Mouse (Mus musculus) liver, embryonic 15.5 days (tissue): ENCODE measurements around the gene Gnl3l. TPM values are rescaled to one million over a fixed set of nuclear protein-coding genes. Genes with fewer than 3 reads are reported as not detected.

Experiments
- ATAC-seq: fragments of 200-750 bp; cut with Nextera tagmentation; 2 replicates; pipeline ENCODE4 v1.8.0; 2017; ENCODE audit warnings: moderate number of reproducible peaks, mild to moderate bottlenecking, moderate library complexity; ENCODE audit not compliant: insufficient read depth
- H3K27ac ChIP-seq: fragments of 300-500 bp; sonication (generic); replicated peaks from 2 replicates; pipeline ENCODE4 v1.5.1; 2015; ENCODE audit warnings: mild to moderate bottlenecking, inconsistent platforms
- H3K27me3 ChIP-seq: fragments of 300-500 bp; sonication (generic); 2 replicates; pipeline ENCODE4 v1.6.1; 2015; ENCODE audit warnings: mild to moderate bottlenecking, inconsistent platforms
- H3K36me3 ChIP-seq: fragments of 300-500 bp; sonication (generic); replicated peaks from 2 replicates; pipeline ENCODE4 v1.6.1; 2015; ENCODE audit warnings: moderate library complexity, mild to moderate bottlenecking, inconsistent platforms
- H3K4me1 ChIP-seq: fragments of 300-500 bp; sonication (generic); replicated peaks from 2 replicates; pipeline ENCODE4 v1.6.1; 2015; ENCODE audit warnings: inconsistent platforms
- H3K4me2 ChIP-seq: fragments of 300-500 bp; sonication (generic); 2 replicates; pipeline ENCODE4 v1.6.1; 2015; ENCODE audit warnings: moderate library complexity, mild to moderate bottlenecking, inconsistent platforms
- H3K4me3 ChIP-seq: fragments of 300-500 bp; sonication (generic); replicated peaks from 2 replicates; pipeline ENCODE4 v1.5.1; 2015; ENCODE audit warnings: mild to moderate bottlenecking, inconsistent platforms
- H3K9ac ChIP-seq: fragments of 300-500 bp; sonication (generic); 2 replicates; pipeline ENCODE4 v1.6.1; 2015; ENCODE audit warnings: moderate library complexity, mild to moderate bottlenecking, inconsistent platforms
- H3K9me3 ChIP-seq: fragments of 300-500 bp; sonication (generic); replicated peaks from 2 replicates; pipeline ENCODE4 v1.6.1; 2016; ENCODE audit warnings: inconsistent platforms
- WGBS: fragments of 180-500 bp; shearing (Covaris S2); methylation state at CpG from one replicate; pipeline ENCODE4 v1.1.7; 2015; ENCODE audit warnings: mixed read lengths; ENCODE audit not compliant: insufficient replicate concordance; 5-methylcytosine and 5-hydroxymethylcytosine counted together
- polyA plus RNA-seq: library from polyadenylated mRNA; unstranded; fragments of >200 nt; fragmentation: Nextera tagmentation; extraction: Ambion mirVana; gene quantifications from 2 replicates; pipeline ENCODE4 v1.2.1, GENCODE M21; 2015

The Gnl3l gene
- 9.7 and 9.8 TPM in 2 replicates for polyA plus RNA-seq

DNA sequence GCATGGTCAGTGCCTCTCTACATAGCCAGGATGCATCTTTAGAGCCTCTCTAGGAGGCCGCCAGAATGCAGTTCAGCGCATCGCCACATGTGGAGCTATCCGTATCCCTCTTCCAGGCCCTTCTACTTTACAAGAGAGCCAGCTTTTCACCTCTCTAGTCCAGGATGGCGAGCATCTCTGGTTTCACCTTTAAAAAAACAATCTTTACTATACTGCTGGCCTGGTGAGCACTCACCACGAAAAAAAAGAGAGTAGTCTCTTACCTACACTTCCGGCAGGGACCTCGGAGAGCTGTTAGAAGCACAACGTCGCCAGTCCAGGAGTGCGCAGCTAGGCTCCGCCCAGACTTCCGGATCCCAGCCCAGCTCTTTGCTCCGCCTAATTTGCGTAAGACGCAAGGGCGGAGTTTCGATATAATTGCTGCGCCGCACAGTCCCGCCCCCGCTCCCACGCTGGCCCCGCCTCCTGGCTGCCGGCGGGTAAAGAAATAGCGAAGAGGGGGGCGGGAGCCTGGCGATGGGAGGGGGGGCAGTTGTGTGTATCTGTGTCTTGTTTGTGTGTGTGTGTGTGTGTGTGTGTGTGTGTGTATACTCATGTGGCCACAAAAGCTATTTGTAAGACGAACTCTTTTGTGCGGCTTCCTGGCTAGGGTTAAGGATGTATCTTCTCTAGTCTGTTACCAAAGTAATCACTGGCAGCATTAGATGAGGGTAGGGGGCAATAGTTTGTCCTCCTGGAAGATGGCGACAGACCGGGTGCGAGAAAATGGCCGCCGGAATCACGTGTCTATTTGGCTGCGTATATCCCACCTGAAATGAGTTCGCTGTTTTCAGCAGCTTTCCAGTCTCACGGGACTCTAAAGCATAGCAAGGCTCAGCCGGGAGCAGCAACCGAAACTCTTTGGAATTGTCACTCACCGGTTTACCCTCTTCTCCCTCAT, at the start of gene Gnl3l:
Gene Gnl3l, minus strand, starts transcription at position 385 of the 940 bp plus-strand sequence.
- Histone ChIP-seq H3K36me3 (no peaks in the 10 kb centered on the region; the same call in 1 of the 2 replicates), H3K4me2 (peak within 1 kb of the TSS; percentile 70), H3K27me3 (no peaks in the 10 kb centered on the region; the same call in 1 of the 2 replicates), H3K27ac (peak within 1 kb of the TSS; percentile 55), H3K9ac (peak within 1 kb of the TSS; percentile 49), H3K4me3 (peak within 1 kb of the TSS; percentile 65), H3K4me1 (peaks cover 18% of the 10 kb centered on the region; the same call in 1 of the 2 replicates), H3K9me3 (no peaks in the 10 kb centered on the region)
- WGBS = 16% methylated on average over 43 of the region's 43 CpGs
- ATAC-seq = peak; percentile 97

DNA sequence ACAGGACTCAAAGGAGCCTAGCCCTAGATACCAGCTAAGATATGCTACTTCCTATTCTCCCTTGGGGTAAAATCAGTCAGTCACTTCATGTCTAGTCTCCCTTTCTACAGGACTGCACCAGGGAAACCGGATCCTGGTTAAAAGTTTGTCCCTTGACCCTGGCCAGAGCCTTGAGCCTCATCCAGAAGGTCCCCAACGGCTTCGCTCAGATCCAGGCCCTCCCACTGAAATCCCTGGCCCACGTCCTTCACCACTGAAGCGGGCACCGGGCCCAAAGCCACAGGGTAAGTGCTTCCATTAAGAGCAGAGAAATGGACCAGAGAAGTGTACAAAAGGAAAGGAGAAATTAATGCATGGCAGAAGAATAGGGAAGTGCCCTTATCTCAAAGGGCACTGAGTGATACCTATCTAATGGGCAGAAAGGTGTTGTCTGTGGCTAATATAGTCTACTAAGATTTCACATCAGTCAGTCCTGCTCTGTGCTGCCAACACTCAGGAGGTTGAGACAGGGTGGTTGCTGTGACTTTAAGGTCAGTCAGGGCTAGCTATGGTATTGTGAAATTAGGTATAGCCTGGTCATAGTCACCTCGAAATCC, 49.0 kb upstream of the Gnl3l start:
- H3K4me1 ChIP-seq = no peaks in the 10 kb centered on the region
- no peak for ATAC-seq
- no peaks in the 10 kb centered on the region for H3K9me3 ChIP-seq
- no peaks in the 10 kb centered on the region for H3K36me3 ChIP-seq
- H3K27me3 ChIP-seq = peaks cover 2% of the 10 kb centered on the region; the same call in 1 of the 2 replicates
- H3K9ac ChIP-seq = no peak overlapping the region
- no peak overlapping the region for H3K27ac ChIP-seq
- H3K4me3 ChIP-seq = no peak overlapping the region
- WGBS = 65% methylated on average over 7 of the region's 7 CpGs
- H3K4me2 ChIP-seq = no peak overlapping the region

DNA sequence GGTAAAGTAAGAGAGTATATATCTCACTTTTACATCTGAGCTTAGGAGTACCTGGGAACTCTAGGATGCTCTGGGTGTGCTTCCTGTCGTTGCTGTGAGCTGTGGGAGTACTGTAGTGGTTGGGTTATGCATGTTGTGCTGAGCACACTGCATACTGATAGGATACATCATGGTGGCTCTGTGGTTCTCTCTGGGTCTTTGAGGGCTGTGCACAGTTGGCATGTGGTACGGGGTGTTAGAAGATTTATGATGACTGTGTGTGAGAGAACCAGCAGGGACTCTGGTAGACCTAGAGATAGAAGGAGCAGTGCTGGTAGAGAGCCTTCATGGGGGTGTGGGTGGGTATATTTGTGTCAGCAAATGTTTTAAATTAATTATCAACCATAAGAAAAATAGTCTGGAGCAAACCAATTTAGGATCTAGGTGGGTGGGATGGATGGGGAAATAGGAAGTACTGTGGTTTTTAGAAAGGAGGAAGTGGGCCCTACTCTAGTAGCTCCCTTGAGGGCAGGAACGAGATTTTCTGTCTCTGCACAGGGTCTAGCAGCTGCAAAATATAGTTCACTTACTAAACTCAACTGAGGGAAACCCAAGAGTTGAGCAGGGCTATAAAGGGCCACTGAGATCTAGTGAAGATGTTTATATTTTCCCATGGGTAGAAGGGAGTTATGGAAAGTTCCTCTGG, 44.6 kb upstream of the Gnl3l start:
- Histone ChIP-seq H3K9ac (no peak overlapping the region), H3K4me2 (no peak overlapping the region), H3K4me3 (no peak overlapping the region), H3K9me3 (no peaks in the 10 kb centered on the region), H3K4me1 (no peaks in the 10 kb centered on the region), H3K27ac (no peak overlapping the region), H3K36me3 (no peaks in the 10 kb centered on the region), H3K27me3 (no peaks in the 10 kb centered on the region; the same call in 1 of the 2 replicates)
- ATAC-seq = no peak
- 19% methylated on average over 3 of the region's 3 CpGs for WGBS

DNA sequence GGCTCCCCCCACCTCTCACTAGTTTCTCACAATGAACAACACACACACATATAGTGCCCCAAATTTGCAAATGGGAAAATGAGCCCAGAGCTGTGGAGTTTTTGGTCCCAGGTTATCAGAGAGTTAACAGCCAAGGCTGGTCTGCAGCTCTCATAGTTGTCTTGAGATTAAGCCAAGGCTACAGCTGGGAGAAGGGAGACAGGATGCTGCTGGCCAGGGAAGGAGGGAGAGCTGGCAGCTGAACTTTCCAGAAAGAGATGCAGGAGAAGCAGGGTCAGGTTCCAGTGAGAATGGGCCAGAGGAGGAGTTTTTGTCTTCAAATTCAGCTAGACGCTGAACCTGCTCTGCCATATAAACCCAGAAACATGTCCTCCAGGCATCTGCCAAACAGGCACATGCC, 42.2 kb upstream of the Gnl3l start:
- Histone ChIP-seq H3K36me3 (no peaks in the 10 kb centered on the region), H3K27me3 (no peaks in the 10 kb centered on the region), H3K9me3 (no peaks in the 10 kb centered on the region), H3K9ac (no peak overlapping the region), H3K4me3 (no peak overlapping the region), H3K4me1 (no peaks in the 10 kb centered on the region), H3K4me2 (no peak overlapping the region), H3K27ac (no peak overlapping the region)
- ATAC-seq = no peak
- 38% methylated on average over 1 of the region's 1 CpGs for WGBS

DNA sequence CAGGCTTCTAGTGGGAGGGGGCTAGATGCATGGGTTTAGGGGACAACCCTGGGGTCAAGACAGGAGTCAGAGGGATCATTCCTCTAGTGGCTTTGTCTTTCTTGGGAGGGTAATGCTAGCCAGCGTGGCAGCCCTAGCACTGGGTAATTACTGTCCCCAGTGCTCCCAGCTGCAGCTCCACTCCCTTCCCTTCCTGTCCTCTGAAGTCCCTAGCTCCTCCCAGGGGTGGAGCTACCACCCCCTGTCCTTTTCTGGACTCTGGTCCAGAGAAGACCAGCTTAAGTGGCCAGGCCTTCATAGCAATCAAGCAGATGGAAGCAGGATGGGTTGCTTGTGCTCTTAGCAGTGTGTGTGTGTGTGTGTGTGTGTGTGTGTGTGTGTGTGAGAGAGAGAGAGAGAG, 38.4 kb upstream of the Gnl3l start:
- 33% methylated on average over 1 of the region's 1 CpGs for WGBS
- Histone ChIP-seq H3K9ac (no peak overlapping the region), H3K9me3 (no peaks in the 10 kb centered on the region), H3K27me3 (no peaks in the 10 kb centered on the region; the same call in 1 of the 2 replicates), H3K4me3 (no peak overlapping the region), H3K36me3 (no peaks in the 10 kb centered on the region), H3K4me1 (no peaks in the 10 kb centered on the region), H3K27ac (no peak overlapping the region), H3K4me2 (no peak overlapping the region)
- no peak for ATAC-seq

DNA sequence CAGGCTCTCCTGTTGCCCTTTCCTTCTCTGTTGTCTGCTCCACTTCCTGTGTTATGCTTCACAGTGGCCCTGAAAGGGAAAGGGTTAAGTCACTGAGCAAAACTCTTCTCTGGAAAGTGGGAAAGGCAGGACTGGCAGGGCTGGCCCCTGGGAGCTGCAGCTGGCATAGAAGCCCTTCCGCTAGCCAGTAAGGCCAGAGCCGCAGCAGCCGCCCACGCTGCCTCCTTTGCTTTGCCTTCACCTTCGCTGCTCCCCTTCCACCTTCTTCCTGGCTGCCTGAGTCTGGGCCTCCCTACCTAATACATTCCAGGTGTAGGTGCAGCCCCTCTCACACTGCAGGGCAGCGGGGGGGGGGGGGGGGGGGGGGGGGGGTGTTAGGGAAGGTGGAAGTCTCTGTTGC, 37.4 kb upstream of the Gnl3l start:
- Histone ChIP-seq H3K27ac (no peak overlapping the region), H3K27me3 (no peaks in the 10 kb centered on the region; the same call in 1 of the 2 replicates), H3K4me2 (no peak overlapping the region), H3K9ac (no peak overlapping the region), H3K4me1 (no peaks in the 10 kb centered on the region), H3K9me3 (no peaks in the 10 kb centered on the region), H3K4me3 (no peak overlapping the region), H3K36me3 (no peaks in the 10 kb centered on the region)
- no peak for ATAC-seq
- WGBS = 89% methylated on average over 5 of the region's 6 CpGs

DNA sequence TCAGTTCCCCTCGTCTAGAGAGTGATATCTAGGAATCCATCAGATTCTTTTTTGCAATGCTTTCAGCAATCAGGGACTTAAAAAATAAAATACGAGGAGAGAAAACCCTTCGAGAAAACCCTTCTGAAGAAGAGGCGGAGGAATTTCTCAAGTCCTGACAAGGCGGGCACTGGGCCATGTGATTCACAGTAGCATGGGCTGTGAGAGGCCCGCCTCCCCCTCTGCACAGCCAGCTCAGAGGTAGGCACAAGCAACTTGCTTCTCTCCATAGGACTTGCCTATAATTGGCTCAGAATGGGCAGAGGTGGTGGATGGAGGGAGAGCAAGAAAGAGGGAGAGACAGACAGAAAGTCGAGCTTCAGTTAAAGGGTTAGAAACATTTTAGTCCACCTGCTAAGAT, 33.2 kb upstream of the Gnl3l start:
- Histone ChIP-seq H3K4me3 (no peak overlapping the region), H3K27ac (no peak overlapping the region), H3K4me1 (no peaks in the 10 kb centered on the region), H3K4me2 (no peak overlapping the region), H3K36me3 (no peaks in the 10 kb centered on the region), H3K27me3 (peaks cover 41% of the 10 kb centered on the region), H3K9me3 (no peaks in the 10 kb centered on the region), H3K9ac (no peak overlapping the region)
- WGBS = 51% methylated on average over 7 of the region's 7 CpGs
- ATAC-seq = no peak

DNA sequence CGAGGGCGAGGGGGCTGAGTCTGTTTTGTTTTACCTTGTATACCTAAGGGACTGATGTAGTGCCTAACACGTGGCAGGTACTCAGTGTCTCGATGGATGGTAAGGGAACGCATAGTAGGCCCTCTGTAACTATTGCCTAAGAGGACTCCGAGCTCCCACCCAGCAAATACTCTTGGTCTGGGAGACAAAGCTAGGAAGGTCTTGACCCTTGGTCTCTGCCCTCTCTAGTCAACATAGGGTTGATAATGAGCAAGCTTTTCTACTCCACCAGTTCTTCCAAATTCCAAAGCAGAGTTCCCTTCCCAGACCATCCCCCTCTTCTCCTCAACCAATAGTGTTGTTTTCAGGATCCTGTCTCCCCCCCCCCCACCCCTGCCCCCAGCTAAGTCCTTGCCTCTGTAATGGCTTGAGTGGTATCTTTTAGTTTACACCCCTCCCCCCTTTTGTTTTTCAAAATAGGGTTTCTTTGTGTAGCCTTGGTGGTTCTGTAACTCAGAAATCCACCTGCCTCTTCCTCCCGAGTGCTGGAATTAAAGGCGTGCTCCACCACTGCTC, 32.6 kb upstream of the Gnl3l start:
- WGBS = 51% methylated on average over 8 of the region's 8 CpGs
- Histone ChIP-seq H3K9me3 (no peaks in the 10 kb centered on the region), H3K36me3 (no peaks in the 10 kb centered on the region), H3K4me1 (no peaks in the 10 kb centered on the region), H3K4me2 (0 out of 2 replicates have a peak overlapping the region, but pooled peaks have one; percentile 58), H3K4me3 (no peak overlapping the region), H3K27me3 (peaks cover 44% of the 10 kb centered on the region), H3K27ac (no peak overlapping the region), H3K9ac (no peak overlapping the region)
- ATAC-seq = peak; percentile 53

DNA sequence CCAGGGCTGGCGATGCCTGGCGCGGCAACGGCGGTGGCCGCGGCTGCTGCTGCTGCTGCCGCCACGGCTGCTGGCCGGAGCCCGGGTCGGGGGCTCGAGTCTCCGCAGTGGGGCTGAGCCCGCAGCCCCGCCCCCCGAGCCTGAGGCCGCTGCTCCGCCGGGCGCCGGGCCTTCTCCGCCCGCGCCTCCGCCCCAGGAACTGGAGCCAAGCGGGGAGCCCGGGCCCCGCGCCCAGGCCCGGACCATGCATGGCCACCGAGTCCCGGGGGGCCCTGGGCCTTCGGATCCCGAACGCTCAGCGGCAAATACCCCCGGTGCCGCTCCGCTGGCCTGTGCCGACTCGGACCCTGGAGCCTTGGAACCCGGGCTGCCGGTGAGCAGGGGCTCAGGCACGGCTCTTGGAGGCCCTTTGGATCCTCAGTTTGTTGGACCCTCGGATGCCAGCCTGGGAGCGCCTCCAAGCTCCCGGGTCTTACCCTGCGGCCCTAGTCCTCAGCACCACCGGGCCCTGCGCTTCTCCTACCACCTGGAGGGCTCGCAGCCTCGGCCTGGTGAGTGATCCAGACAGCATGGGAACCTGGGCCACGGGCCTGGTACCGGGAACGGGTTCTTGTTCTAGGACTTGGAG, 30.4 kb upstream of the Gnl3l start:
- peak overlapping the region; percentile 52 for H3K4me3 ChIP-seq
- no peaks in the 10 kb centered on the region for H3K36me3 ChIP-seq
- no peaks in the 10 kb centered on the region for H3K9me3 ChIP-seq
- peaks cover 44% of the 10 kb centered on the region for H3K27me3 ChIP-seq
- peak overlapping the region; percentile 19; the same call in 1 of the 2 replicates for H3K27ac ChIP-seq
- peak overlapping the region; percentile 58 for H3K4me2 ChIP-seq
- WGBS = 29% methylated on average over 54 of the region's 56 CpGs
- ATAC-seq = peak; percentile 23; the same call in 1 of the 2 replicates
- H3K4me1 ChIP-seq = no peaks in the 10 kb centered on the region
- peak overlapping the region; percentile 32; the same call in 1 of the 2 replicates for H3K9ac ChIP-seq

DNA sequence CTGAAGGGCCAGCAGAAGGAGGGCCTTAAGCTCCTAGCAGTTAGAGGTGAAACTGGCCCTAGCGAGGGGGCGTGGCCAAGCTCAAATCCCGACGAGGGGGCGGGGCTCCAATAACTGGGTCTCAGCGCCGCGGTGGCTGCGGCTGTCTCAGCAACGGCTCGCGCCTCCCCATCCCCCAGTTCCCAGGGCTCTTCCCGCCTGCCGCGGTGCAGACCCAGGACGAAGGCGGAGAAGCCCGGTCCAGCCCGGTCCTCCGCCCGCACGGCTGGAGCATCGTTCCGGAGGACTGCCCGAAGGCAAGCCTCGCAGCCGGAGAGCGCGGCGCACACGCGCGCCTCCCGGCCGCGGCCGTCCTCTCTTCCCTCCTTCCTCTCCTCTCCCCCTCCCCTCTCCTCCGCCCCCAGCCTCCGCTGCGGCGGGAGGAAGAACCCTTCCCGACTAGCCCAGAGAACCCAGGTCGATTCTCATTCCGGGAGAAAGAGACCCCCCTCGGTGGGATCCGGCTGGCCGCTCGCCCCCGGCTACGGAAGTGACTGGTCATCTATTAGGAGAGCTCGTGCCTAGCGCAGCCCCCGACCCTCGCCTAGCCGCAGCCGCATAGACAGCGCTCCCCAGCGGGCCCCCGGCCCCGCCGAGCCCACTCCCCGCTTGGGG, 29.8 kb upstream of the Gnl3l start:
- Histone ChIP-seq H3K27me3 (peaks cover 44% of the 10 kb centered on the region), H3K27ac (peak overlapping the region; percentile 19; the same call in 1 of the 2 replicates), H3K4me1 (no peaks in the 10 kb centered on the region), H3K4me3 (peak overlapping the region; percentile 52), H3K9ac (peak overlapping the region; percentile 32; the same call in 1 of the 2 replicates), H3K4me2 (peak overlapping the region; percentile 58), H3K36me3 (no peaks in the 10 kb centered on the region), H3K9me3 (no peaks in the 10 kb centered on the region)
- peak; percentile 39 for ATAC-seq
- WGBS = 15% methylated on average over 61 of the region's 62 CpGs
